Mouse (Mus musculus) heart, embryonic 13.5 days (tissue): ENCODE data around the gene Gxylt2. TPM values are rescaled to one million over a fixed set of nuclear protein-coding genes. Genes with fewer than 3 reads are reported as not detected.

Experiments used
- ATAC-seq: fragments of 200-750 bp; cut with Nextera tagmentation; 2 replicates; pipeline ENCODE4 v1.8.0; 2017; ENCODE audit warnings: moderate TSS enrichment; ENCODE audit not compliant: insufficient number of reproducible peaks, low FRiP score, low TSS enrichment; ENCODE audit errors: extremely low read depth
- H3K27ac ChIP-seq: fragments of 300-500 bp; sonication (generic); replicated peaks from 2 replicates; pipeline ENCODE4 v1.5.1; 2015; ENCODE audit warnings: moderate library complexity, mild to moderate bottlenecking, inconsistent platforms
- H3K27me3 ChIP-seq: fragments of 300-500 bp; sonication (generic); replicated peaks from 2 replicates; pipeline ENCODE4 v1.6.1; 2015; ENCODE audit warnings: mild to moderate bottlenecking, inconsistent platforms
- H3K36me3 ChIP-seq: fragments of 300-500 bp; sonication (generic); 2 replicates; pipeline ENCODE4 v1.6.1; 2015; ENCODE audit warnings: mild to moderate bottlenecking, inconsistent platforms
- H3K4me1 ChIP-seq: fragments of 300-500 bp; sonication (generic); 2 replicates; pipeline ENCODE4 v1.6.1; 2015; ENCODE audit warnings: inconsistent platforms
- H3K4me2 ChIP-seq: fragments of 300-500 bp; sonication (generic); 2 replicates; pipeline ENCODE4 v1.6.1; 2015; ENCODE audit warnings: inconsistent platforms, mild to moderate bottlenecking, moderate library complexity
- H3K4me3 ChIP-seq: fragments of 300-500 bp; sonication (generic); 2 replicates; pipeline ENCODE4 v1.5.1; 2015; ENCODE audit warnings: moderate library complexity, mild to moderate bottlenecking, inconsistent platforms
- H3K9ac ChIP-seq: fragments of 300-500 bp; sonication (generic); 2 replicates; pipeline ENCODE4 v1.6.1; 2015; ENCODE audit warnings: inconsistent platforms, mild to moderate bottlenecking, moderate library complexity
- H3K9me3 ChIP-seq: fragments of 300-500 bp; sonication (generic); 2 replicates; pipeline ENCODE4 v1.6.1; 2016; ENCODE audit warnings: inconsistent platforms
- WGBS: fragments of 180-500 bp; shearing (Covaris S2); methylation state at CpG from one replicate; pipeline ENCODE4 v1.1.7; 2015; ENCODE audit warnings: mixed read lengths; 5-methylcytosine and 5-hydroxymethylcytosine counted together
- polyA plus RNA-seq: library from polyadenylated mRNA; unstranded; fragments of >200 nt; fragmentation: Nextera tagmentation; extraction: Ambion mirVana; gene quantifications from 2 replicates; pipeline ENCODE4 v1.2.1, GENCODE M21; 2015

Gxylt2 gene
- polyA plus RNA-seq, 1 experiment from 2014 or later, result 3.3 TPM

DNA sequence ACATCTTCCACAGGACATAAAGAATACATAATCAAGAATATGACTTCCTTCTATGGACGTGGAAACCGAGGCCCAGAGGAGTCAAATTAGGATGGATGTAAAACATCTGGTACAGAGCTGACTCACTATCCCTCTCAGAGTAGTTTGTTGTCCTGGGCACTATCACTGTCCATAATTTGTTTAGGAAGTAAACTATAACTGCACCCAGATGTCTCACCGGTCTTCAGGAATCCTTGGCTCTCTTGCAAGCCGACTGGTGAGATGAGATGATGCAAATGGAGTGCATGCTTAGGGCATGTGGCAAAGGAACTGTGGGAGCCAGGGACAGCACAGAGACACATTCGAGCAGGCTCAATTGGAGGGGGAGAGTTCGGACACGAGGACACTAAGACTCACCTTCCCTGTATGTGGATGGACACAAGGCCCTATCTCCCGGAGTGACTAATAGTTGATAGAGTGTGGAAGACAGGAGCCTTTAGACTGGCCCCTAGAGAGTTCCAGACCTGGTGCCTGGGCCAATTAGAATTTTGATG lies 10.8 kb downstream of the Gxylt2 start:
- 77% methylated on average over 8 of the region's 8 CpGs for WGBS
- Histone ChIP-seq H3K9me3 (no peaks in the 10 kb centered on the region), H3K9ac (no peak overlapping the region), H3K36me3 (no peaks in the 10 kb centered on the region), H3K4me1 (no peaks in the 10 kb centered on the region), H3K4me2 (no peak overlapping the region), H3K4me3 (no peak overlapping the region), H3K27ac (no peak overlapping the region), H3K27me3 (peaks cover 6% of the 10 kb centered on the region)
- ATAC-seq, result no peak

- Histone ChIP-seq H3K36me3 (no peaks in the 10 kb centered on the region), H3K27me3 (peaks cover 6% of the 10 kb centered on the region), H3K27ac (no peak overlapping the region), H3K9ac (no peak overlapping the region), H3K9me3 (no peaks in the 10 kb centered on the region), H3K4me2 (no peak overlapping the region), H3K4me1 (peaks cover 7% of the 10 kb centered on the region), H3K4me3 (no peak overlapping the region)
- WGBS, result 55% methylated on average over 7 of the region's 7 CpGs
- ATAC-seq, result no peak
Measured at GRCm38 (mm10) chr6:100716152-100716551, 11.6 kb downstream of the Gxylt2 start.

- no peak overlapping the region for H3K4me3 ChIP-seq
- no peaks in the 10 kb centered on the region for H3K9me3 ChIP-seq
- no peak overlapping the region for H3K4me2 ChIP-seq
- no peak for ATAC-seq
- H3K27ac ChIP-seq, result no peak overlapping the region
- H3K36me3 ChIP-seq, result no peaks in the 10 kb centered on the region
- H3K9ac ChIP-seq, result no peak overlapping the region
- H3K27me3 ChIP-seq, result peaks cover 6% of the 10 kb centered on the region
- WGBS, result 53% methylated on average over 8 of the region's 8 CpGs
- H3K4me1 ChIP-seq, result peaks cover 12% of the 10 kb centered on the region
Measured at GRCm38 (mm10) chr6:100716817-100717216, 12.3 kb downstream of the Gxylt2 start.

DNA sequence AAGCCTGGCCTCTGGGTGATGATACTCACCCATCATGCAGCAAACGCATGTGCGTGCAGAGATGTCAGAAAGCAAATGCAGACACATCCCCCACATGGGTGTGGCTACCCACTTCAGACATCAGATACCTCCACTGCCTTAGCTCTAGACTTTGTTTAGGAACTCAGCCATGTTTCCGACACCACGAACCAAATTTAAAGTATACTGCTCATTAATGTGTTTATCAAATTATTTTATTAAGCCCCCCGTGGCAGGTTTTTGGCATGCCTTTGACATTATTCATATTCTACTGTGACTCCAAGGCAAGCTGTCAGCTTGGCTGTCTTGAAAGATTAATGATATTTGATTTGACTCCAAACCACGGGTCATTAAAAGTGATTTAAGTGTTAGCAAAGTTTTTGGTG lies 15.6 kb downstream of the Gxylt2 start:
- Histone ChIP-seq H3K4me1 (peaks cover 12% of the 10 kb centered on the region), H3K4me3 (no peak overlapping the region), H3K9ac (no peak overlapping the region), H3K27me3 (peaks cover 6% of the 10 kb centered on the region), H3K9me3 (no peaks in the 10 kb centered on the region), H3K36me3 (no peaks in the 10 kb centered on the region), H3K27ac (peak overlapping the region; percentile 20; the same call in 1 of the 2 replicates), H3K4me2 (no peak overlapping the region)
- 70% methylated on average over 6 of the region's 6 CpGs for WGBS
- ATAC-seq, result no peak

DNA sequence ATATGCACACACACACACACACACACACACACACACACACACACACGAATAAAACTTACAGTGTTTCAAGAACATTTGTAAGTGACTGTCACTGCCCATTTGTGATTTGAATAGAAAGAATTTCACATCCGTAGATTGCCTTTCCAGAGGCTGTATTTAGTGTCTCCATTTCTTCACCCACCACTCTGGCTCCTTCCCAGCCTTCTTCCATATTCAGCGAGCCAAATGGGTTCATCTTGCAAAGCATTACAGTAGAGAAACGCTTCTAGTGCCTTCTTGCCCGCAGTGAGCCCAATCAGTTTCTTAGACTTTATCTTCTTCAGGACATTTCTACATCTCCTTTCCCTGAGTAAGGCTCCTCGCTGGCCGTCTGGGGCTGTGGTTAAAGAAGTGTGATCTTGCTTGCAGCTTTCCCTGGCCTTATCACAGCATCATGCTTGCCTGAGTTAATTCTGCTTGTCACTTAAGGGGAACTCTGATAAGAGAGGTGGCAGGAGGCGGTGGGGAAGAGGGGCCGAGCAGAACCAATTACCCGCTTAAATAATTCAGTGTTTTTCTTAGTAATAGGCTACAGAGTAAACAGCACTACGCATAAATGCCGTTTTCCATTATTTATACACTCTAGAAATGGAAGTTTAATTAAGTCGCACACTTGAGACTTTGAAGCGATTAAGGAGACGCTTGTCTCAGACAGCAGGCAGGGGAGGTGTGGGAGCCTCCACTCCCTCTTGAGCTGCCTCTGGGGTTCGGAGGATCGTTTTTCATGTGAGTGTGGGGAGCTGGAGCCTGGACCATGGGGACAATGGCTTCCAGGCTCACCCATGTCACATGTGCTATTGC lies 16.6 kb downstream of the Gxylt2 start:
- H3K4me1 ChIP-seq, result peaks cover 12% of the 10 kb centered on the region
- H3K27ac ChIP-seq, result no peak overlapping the region
- H3K27me3 ChIP-seq, result peaks cover 6% of the 10 kb centered on the region
- no peak for ATAC-seq
- no peaks in the 10 kb centered on the region for H3K36me3 ChIP-seq
- WGBS, result 22% methylated on average over 17 of the region's 17 CpGs
- no peak overlapping the region for H3K9ac ChIP-seq
- H3K4me3 ChIP-seq, result no peak overlapping the region
- H3K9me3 ChIP-seq, result no peaks in the 10 kb centered on the region
- peak overlapping the region; percentile 45 for H3K4me2 ChIP-seq

DNA sequence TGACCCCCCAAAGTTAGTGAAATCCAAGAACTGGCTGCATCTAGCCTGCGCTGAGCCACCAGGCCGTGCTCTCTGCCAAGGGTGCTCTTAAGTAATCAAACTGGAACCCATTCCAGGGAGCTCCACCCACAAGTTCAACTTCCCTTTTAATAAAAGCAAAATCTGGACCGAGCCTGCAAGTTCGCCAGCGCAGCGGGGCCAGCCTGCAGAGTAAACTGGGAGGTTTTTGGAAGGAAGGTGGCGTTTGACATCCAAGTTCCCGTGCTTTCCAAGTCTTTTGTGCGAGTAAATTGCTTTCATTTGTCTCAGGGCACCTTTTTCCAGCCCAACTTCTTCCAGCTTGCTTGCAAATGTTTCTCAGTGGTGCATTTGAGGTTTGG lies 27.5 kb downstream of the Gxylt2 start:
- no peak overlapping the region for H3K9ac ChIP-seq
- no peaks in the 10 kb centered on the region for H3K27me3 ChIP-seq
- no peak for ATAC-seq
- peaks cover 14% of the 10 kb centered on the region for H3K4me1 ChIP-seq
- no peaks in the 10 kb centered on the region for H3K9me3 ChIP-seq
- H3K36me3 ChIP-seq, result no peaks in the 10 kb centered on the region
- WGBS, result 63% methylated on average over 9 of the region's 9 CpGs
- H3K27ac ChIP-seq, result peak overlapping the region; percentile 48; the same call in 1 of the 2 replicates
- H3K4me2 ChIP-seq, result no peak overlapping the region; the same call in 1 of the 2 replicates
- no peak overlapping the region for H3K4me3 ChIP-seq

DNA sequence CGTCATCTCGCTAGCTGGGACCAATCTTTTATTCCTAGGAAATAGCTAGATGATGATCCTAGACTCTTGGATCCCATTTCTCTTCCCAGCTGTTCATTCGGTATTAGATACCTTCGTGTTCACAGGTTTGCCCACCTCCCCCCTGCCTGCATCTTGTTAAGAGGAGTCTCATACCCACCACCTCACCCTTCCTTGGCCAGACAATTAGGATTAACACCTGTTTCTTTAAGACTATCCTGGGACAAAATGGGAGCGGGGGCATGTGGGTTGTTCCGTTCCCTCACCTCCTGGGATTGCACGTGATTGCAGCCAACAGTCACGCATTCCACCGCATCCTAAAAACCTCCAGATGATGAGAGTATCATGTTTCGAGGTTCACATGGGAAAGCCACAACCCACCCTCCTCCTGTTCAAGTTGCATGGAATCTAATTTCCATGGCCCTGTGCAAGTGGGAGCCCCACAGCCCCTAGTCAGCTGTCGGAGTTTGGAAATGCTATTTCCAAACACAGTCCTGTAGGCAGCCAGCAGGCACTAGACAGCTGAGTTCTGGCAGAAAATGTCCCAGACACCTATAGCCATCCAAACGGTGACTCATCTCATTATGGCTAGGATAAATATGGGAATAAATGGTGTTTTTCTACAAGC lies 28.0 kb downstream of the Gxylt2 start:
- Histone ChIP-seq H3K36me3 (no peaks in the 10 kb centered on the region), H3K9ac (no peak overlapping the region), H3K9me3 (no peaks in the 10 kb centered on the region), H3K27me3 (no peaks in the 10 kb centered on the region), H3K27ac (peak overlapping the region; percentile 48; the same call in 1 of the 2 replicates), H3K4me3 (no peak overlapping the region), H3K4me1 (peaks cover 14% of the 10 kb centered on the region), H3K4me2 (no peak overlapping the region; the same call in 1 of the 2 replicates)
- 52% methylated on average over 12 of the region's 12 CpGs for WGBS
- ATAC-seq, result no peak

DNA sequence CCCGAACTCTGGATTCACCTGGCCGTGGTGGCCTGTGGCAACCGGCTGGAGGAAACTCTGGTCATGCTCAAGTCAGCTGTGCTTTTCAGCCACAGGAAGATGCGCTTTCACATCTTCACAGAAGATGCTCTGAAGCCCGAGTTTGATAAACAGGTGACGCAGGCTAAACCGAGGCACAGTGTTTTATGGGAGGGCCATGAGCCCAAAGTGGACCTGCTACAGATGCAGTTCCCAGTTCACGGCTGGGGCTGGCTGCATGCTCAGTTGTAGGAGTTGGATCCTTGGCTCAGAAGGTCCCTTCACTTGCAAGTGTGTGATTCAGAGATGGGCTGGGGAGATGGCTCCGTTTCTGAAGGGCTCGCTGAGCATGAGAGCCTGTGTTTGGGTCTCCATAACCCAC lies 28.7 kb downstream of the Gxylt2 start:
- Histone ChIP-seq H3K9ac (no peak overlapping the region), H3K4me1 (peaks cover 14% of the 10 kb centered on the region), H3K9me3 (no peaks in the 10 kb centered on the region), H3K4me3 (no peak overlapping the region), H3K27ac (no peak overlapping the region), H3K4me2 (no peak overlapping the region), H3K27me3 (no peaks in the 10 kb centered on the region), H3K36me3 (no peaks in the 10 kb centered on the region)
- no peak for ATAC-seq
- WGBS, result 84% methylated on average over 10 of the region's 10 CpGs

DNA sequence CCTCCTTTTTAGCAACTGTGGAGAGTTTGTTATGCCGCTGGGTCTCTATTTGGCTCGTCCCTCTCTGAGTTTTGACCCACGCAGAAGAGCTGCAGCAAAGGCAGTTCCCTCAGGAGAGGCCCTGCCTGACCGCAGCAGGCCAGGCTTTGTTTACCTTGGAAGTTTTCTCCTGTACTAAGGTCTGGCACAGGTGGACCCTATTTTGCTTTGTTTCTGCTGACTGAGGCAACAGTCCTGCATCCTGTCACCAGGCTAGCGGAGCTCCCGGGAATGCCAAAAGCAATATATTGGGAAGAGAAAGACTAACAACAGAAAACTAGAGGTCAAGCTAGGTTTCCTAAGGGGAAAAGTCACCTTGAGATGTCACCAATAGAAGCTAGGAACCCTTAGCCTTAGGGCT lies 29.8 kb downstream of the Gxylt2 start:
- no peaks in the 10 kb centered on the region for H3K36me3 ChIP-seq
- no peak for ATAC-seq
- no peak overlapping the region for H3K4me3 ChIP-seq
- H3K27me3 ChIP-seq, result no peaks in the 10 kb centered on the region
- H3K4me1 ChIP-seq, result peaks cover 14% of the 10 kb centered on the region
- no peaks in the 10 kb centered on the region for H3K9me3 ChIP-seq
- WGBS, result 68% methylated on average over 6 of the region's 6 CpGs
- H3K9ac ChIP-seq, result no peak overlapping the region
- no peak overlapping the region for H3K4me2 ChIP-seq
- no peak overlapping the region for H3K27ac ChIP-seq

- Histone ChIP-seq H3K27ac (no peak overlapping the region), H3K4me2 (no peak overlapping the region), H3K4me3 (no peak overlapping the region), H3K36me3 (no peaks in the 10 kb centered on the region), H3K9me3 (no peaks in the 10 kb centered on the region), H3K4me1 (no peaks in the 10 kb centered on the region), H3K27me3 (no peaks in the 10 kb centered on the region), H3K9ac (no peak overlapping the region)
- no peak for ATAC-seq
- 70% methylated on average over 4 of the region's 4 CpGs for WGBS
Measured at GRCm38 (mm10) chr6:100758431-100759208, 54.1 kb downstream of the Gxylt2 start.

GRCm38 (mm10) chr6:100767756-100768155 lies 63.2 kb downstream of the Gxylt2 start:
- Histone ChIP-seq H3K9me3 (no peaks in the 10 kb centered on the region), H3K4me3 (no peak overlapping the region), H3K36me3 (no peaks in the 10 kb centered on the region), H3K27ac (no peak overlapping the region), H3K4me1 (no peaks in the 10 kb centered on the region), H3K9ac (no peak overlapping the region), H3K27me3 (no peaks in the 10 kb centered on the region), H3K4me2 (no peak overlapping the region)
- ATAC-seq, result no peak
- WGBS, result 72% methylated on average over 4 of the region's 4 CpGs
